Mouse (Mus musculus) layer of hippocampus, postnatal 25 days (tissue): ENCODE measurements at regions not wholly inside any gene's neighbourhood (a gene's known extent, or its start where the extent isn't known, plus 50 kb on each side); places are given as distances from the start of the nearest gene placed in this dataset.
A peak's percentile ranks its signal among the peaks of the same experiment; 100 is the strongest.

ENCODE experiments used
- DNase-seq, 2 experiments: peaks; one replicate each; pipeline ENCODE4 v3.0.0; 2022; ENCODE audit warnings: mixed read lengths in 2 of 2, low spot score in 1 of 2; ENCODE audit errors: extremely low spot score in 1 of 2

DNA sequence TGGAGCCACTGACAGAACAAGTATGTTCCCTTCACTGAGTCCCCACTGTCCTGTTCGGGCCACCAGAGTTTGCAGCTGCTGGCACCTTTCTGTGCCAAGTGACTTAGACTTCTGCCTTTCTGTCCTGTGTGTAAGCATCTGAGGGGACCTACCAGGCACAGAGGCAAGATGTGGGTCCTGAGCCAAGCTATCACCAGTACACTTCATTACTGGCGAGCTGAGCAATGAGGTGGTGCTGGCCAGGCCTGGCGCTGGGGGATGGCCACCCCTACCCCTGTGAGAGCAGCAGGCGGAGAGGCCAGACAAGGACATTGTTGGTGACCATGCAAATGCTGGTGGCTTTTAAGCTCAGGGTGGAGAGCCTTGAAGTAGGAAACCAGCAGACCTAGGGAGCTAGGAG is 87.6 kb upstream of the Mrps6 start:
- no peak for DNase-seq

DNA sequence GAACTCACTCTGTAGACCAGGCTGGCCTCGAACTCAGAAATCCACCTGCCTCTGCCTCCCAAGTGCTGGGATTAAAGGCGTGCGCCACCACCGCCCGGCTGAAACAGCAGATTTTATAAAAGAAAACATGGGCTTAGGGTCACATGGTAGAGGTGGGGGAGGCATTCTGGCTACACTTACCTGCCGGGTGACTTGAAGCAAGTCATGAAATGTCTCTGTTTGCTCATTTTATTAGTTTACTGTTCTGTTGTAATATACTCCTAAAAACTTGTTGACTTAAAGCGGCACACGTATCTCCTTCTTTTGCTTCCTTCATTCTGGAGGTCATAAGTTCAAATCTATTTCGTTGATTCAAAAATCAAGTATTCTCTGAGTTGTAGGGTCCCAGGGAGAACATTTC is 84.9 kb upstream of the Mrps6 start:
- no peak for DNase-seq

DNA sequence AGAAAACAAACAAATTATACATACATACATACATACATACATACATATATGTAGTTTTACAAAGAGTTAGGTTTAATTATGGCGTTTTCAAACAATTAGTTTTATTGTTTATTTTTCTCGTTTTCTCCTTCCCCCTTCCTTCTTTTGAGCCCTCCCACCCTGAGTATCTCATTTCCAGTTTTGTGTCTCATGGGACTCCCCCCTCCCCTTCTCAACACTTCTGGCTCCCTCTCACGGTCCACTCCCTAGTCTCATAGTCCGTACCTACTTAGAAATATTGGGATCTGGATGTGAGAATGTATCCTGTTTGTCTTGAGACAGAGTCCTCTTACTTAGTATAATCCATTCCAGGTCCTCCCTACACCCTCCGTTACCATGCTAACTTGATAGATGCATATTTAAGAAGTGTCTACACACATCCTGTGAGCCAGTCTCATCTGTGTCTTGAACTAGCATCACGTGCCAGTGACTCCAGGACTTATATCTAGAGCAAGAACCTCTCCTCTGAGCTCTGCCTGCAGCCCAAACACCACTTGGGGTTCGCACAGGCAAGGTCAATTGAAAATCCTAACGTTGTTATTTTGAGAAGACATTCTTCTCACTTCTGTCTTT is 81.8 kb upstream of the Mrps6 start:
- no peak for DNase-seq

DNA sequence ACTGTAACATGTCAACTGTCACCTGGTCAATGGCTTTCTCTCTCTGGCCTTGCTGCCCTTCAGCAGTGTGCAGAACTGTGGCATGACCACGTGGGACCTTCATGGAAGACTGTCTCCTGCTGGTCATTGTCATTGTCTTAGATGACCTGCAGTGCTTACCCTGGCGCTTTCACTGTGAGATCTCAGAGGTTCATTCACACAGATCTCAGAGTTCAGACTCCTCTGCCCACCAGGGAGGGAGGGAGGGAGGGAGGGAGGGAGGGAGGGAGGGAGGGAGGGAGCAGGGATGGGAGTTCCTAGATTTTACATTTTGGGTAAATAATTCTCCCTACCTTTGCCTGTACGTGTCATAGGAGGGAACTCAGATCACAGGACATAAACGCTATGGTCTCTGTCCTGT is 79.6 kb upstream of the Mrps6 start:
- no peak for DNase-seq

DNA sequence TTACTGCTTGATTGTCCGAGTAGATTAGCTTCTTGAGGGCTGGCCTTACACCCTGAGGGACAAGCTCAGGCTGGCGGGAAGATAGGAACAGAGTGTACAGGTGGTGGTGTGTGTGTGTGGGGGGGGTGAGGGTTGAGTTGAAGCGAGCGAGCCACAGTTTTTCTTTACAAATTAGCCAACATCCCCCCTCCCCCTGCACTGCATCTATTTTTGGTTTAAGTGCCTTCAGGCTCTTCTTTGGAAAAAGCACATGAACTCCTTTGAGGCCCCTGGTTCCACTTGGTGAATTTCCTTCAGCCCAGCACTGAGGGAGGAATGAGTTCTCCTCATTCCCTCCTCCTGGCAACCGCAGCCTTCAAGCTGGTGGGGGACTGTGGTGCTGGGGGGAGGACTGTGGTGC is 79.2 kb upstream of the Mrps6 start:
- DNase-seq = no peak

DNA sequence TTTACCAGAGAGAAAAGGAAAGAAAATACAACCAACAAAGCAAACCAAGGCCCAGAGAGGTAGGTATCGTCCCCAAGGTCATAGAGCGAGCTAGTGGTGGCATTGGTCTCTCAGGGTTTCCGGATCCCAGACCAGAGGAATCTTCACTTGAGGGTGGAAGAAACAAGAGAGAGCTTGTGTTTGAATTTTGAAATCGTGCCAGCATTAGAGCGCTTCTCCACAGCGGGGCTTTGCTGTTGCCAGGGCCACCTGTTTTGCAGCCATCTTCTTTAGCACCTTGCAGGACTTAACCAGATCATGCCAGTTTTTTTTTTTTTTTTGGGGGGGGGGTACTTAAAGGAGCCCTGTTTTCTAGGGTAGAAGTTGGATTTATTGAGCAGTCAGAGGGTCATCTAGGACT is 77.6 kb upstream of the Mrps6 start:
- no peak for DNase-seq

DNA sequence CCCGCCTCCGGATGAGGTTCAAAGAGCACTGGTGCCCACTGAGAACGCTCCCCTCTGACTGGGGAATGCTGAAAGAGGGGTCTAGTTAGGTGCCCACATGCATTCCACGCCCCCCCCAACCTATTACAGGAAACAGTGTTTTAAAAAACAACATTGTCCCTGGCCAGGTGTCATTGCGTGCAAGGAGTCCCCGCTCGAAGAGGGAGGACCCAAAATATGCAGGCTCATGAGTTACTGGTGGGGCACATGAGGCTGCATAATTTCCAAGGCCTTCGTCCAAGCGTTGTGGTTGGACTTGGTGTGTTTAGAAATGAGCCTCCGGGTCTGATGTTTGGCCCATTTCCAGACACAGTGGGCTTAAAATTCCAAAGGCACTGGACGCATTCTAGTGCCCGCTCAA is 72.9 kb upstream of the Mrps6 start:
- DNase-seq = no peak

DNA sequence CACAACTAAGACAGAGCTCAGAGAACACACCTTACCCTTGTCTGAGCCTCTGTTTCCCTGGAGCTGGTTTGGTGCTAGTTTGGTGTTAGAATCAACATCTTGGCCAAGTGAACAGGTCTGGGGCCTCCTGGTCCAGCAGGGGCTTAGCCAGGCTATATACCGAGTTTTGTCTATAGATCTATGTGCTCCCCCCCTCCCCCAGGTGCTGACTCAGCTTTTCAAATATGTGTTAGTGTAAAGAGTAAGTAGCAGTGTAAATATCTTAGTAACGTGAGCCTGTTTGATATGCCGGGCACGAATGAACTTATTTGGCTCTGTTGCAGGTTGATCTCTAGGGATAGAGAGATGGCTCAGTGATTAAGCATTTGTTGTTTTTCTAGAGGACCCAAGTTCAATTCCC is 68.7 kb upstream of the Mrps6 start:
- DNase-seq = no peak

DNA sequence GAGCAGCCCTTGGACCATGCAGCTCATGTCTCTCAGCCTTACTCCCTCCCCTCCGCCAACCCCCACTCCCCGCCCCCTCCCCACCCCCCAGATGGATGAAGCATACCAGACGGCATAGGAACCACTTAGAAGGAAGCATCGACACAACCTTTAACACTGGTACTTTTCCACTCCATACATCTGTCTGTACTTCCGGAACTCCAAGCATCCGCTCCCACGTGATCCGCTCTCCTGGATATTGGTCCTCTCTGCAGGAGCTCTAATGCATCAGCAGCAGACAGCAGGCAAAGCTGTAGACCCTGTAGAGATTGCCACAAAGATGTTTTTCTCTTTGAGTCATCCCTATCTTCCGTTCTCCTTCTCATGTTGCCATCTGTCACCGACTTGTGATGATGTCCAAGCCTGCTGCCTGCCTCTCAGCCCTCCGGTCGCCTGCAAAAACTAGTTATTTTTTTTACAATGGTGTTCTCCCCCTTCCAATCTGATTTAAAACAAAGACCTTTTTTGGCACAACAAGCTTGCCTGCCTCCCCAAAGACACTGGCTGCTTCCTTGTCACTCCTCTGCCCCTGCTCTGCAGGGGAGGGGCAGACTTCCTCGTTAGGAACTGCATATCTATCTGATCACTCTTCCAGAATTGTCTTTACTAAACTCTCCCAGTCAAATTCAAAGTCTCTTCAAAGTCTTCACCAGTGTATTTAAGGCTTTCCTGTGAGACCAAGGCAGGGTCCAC is 62.4 kb upstream of the Mrps6 start:
- peak; percentile 18 to 24 for DNase-seq

DNA sequence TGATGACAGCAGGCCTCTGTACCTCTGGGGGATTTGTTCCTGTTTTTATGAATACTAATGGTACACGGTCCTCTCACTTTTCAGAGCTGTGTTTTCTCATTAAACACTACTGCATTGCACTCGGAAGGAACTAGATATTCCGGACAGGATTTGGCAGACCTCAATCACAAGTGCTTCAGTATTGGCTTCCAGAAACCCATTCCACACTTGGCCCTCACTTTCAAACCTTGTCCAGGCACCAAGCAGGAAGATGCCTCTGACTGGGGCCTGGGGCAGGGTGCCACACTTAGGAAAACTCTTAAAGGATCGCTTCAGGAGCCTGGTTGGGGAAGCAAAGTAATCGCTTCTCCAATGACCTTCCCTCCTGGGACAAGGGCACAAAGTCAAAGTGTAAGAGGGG is 50.7 kb upstream of the Mrps6 start:
- no peak for DNase-seq
